Mouse (Mus musculus): ENCODE measurements around the gene Tmem179. TPM values are rescaled to one million over a fixed set of nuclear protein-coding genes. Genes with fewer than 3 reads are reported as not detected.

Tmem179 gene
- polyA plus RNA-seq, 1 experiment, result 1.1 TPM

- Histone ChIP-seq H3K27me3 (ENCODE audit: control insufficient read depth, insufficient read depth, insufficient read length) (peaks cover 17% of the 10 kb centered on the region), H3K79me3 (ENCODE audit: low read depth) (no peaks in the 10 kb centered on the region), H3K79me2 (ENCODE audit: control insufficient read depth, insufficient read depth) (no peaks in the 10 kb centered on the region), H3K4me3 (ENCODE audit: insufficient read depth, poor library complexity, severe bottlenecking) (no peak overlapping the region), H3K36me3 (ENCODE audit: control insufficient read depth, insufficient read depth) (no peaks in the 10 kb centered on the region), H3ac (ENCODE audit: control insufficient read depth, insufficient read length, low read depth) (no peak overlapping the region)
- TF ChIP-seq MYOD1 (IDR thresholded peaks at IDR 0.05; ENCODE audit: control insufficient read depth, insufficient read length, low read depth), result no peak
- TF ChIP-seq MAX (IDR thresholded peaks at IDR 0.05), result no peak
- TF ChIP-seq FOSL1 (IDR thresholded peaks at IDR 0.05; ENCODE audit: insufficient read depth, low read length, poor library complexity, severe bottlenecking), result no peak
- TF ChIP-seq USF1 (IDR thresholded peaks at IDR 0.05; ENCODE audit: low read depth), result no peak
- TF ChIP-seq CTCF (IDR thresholded peaks at IDR 0.05; ENCODE audit: control insufficient read depth, insufficient read depth, insufficient read length), result peak; percentile 71
Observed at GRCm38 (mm10) chr12:112542920-112543300, 26.4 kb upstream of the Tmem179 start.

DNA sequence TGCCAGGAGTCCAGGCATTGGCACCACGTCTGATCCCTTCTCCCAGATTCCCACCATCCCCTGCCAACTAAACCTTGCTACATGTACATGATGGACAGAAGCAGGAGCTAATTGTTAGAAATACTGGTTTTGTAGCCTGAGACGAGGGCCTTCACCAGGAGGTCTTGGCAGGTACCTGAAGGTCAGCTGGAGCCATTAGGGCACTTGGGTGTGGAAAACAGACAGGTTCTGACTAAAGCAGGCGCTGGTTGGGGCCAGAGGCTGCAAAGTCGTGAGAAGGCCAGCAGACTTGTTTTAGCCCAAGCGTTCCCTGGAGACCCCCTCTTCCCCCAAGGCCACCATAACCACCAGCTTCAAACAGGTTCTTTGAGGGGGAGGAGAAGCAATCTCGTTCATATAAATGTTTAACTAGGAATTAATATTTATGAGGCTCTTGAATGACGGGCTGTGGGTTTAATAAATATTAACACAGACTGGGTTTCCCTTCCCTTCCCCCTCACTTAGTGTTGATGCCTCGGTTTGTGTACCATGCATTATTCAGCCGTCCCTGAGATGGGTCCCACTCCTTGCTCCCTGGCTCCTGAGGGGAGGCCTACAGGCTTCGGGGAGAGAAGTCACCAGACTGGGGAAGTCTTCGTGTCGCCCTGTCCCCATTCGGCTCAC lies 25.8 kb upstream of the Tmem179 start:
- H3K36me3 ChIP-seq (ENCODE audit: control insufficient read depth, insufficient read depth), result no peaks in the 10 kb centered on the region
- H3K79me3 ChIP-seq (ENCODE audit: low read depth), result no peaks in the 10 kb centered on the region
- peaks cover 17% of the 10 kb centered on the region for H3K27me3 ChIP-seq (ENCODE audit: control insufficient read depth, insufficient read depth, insufficient read length)
- no peak overlapping the region for H3ac ChIP-seq (ENCODE audit: control insufficient read depth, insufficient read length, low read depth)
- TF ChIP-seq FOSL1 (IDR thresholded peaks at IDR 0.05; ENCODE audit: insufficient read depth, low read length, poor library complexity, severe bottlenecking) (no peak), USF1 (IDR thresholded peaks at IDR 0.05; ENCODE audit: low read depth) (no peak), MYOD1 (IDR thresholded peaks at IDR 0.05; ENCODE audit: control insufficient read depth, insufficient read length, low read depth) (no peak), CEBPB (IDR thresholded peaks at IDR 0.05; ENCODE audit: low read depth) (no peak)
- no peaks in the 10 kb centered on the region for H3K79me2 ChIP-seq (ENCODE audit: control insufficient read depth, insufficient read depth)
- no peak overlapping the region for H3K4me3 ChIP-seq (ENCODE audit: insufficient read depth, poor library complexity, severe bottlenecking)

DNA sequence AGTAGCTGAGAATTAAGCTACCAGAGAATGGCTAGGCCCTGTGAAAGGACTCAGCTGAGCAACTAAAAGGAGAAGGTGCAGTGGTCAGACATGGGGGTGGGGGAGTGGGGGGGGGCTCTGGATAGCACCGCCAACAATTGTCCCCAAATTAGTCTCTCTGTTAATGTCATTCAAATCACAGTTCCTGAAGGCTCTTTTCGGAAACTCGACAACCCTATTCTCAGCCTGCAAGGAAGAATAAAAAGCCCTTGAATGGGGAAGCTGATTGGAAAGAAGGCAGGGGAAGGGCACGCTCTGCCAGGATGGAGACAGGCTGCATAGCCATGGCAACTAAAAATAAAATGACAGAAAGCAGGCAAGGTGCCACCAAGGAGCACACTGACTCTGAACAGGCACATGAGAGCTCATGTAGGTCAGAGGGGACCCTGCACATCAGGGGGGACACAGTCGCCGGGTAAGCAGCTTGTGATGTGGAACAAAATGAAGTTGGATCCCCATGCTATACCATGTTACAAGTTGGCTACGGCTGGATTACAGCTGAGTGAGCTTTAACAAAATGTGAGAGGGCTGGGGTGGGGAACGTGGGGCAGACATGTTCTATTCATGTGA lies 25.0 kb upstream of the Tmem179 start:
- no peak for TF ChIP-seq MAX (IDR thresholded peaks at IDR 0.05)
- no peak for TF ChIP-seq CEBPB (IDR thresholded peaks at IDR 0.05; ENCODE audit: low read depth)
- no peak for TF ChIP-seq MYOD1 (IDR thresholded peaks at IDR 0.05; ENCODE audit: control insufficient read depth, insufficient read length, low read depth)
- no peak for TF ChIP-seq FOSL1 (IDR thresholded peaks at IDR 0.05; ENCODE audit: insufficient read depth, low read length, poor library complexity, severe bottlenecking)
- no peak for TF ChIP-seq USF1 (IDR thresholded peaks at IDR 0.05; ENCODE audit: low read depth)
- no peak for TF ChIP-seq MYOG (IDR thresholded peaks at IDR 0.05; ENCODE audit: control insufficient read depth, extremely low read depth, insufficient read length)
- no peak for TF ChIP-seq CTCF (IDR thresholded peaks at IDR 0.05; ENCODE audit: control insufficient read depth, insufficient read depth, insufficient read length)
- H3K79me3 ChIP-seq (ENCODE audit: low read depth), result no peaks in the 10 kb centered on the region
- H3K36me3 ChIP-seq (ENCODE audit: control insufficient read depth, insufficient read depth), result no peaks in the 10 kb centered on the region
- H3K4me3 ChIP-seq (ENCODE audit: insufficient read depth, poor library complexity, severe bottlenecking), result no peak overlapping the region
- H3ac ChIP-seq (ENCODE audit: control insufficient read depth, insufficient read length, low read depth), result no peak overlapping the region
- H3K27me3 ChIP-seq (ENCODE audit: control insufficient read depth, insufficient read depth, insufficient read length), result peaks cover 25% of the 10 kb centered on the region
- H3K79me2 ChIP-seq (ENCODE audit: control insufficient read depth, insufficient read depth), result no peaks in the 10 kb centered on the region

DNA sequence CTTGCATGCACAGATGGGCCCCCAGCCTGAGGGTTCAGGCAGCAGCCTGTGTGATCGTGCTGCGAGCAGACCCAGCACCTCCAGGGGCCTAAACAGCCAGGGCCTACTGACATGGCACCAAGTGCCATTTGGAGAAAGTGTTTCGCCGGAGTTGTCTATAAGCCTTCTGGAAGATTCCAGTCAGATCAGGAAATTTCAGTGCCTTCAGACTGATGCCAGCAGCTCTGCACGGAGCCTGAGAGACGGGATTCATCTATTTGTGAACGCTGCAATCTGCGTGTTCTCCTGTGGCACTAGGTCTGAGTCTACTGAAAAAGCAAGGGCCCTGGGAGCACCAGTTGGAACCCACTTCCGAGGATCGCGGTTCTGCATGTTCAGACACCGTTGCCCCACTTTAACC lies 23.8 kb upstream of the Tmem179 start:
- Histone ChIP-seq H3K27me3 (ENCODE audit: control insufficient read depth, insufficient read depth, insufficient read length) (peaks cover 35% of the 10 kb centered on the region), H3K36me3 (ENCODE audit: control insufficient read depth, insufficient read depth) (no peaks in the 10 kb centered on the region), H3ac (ENCODE audit: control insufficient read depth, insufficient read length, low read depth) (no peak overlapping the region), H3K79me2 (ENCODE audit: control insufficient read depth, insufficient read depth) (no peaks in the 10 kb centered on the region), H3K79me3 (ENCODE audit: low read depth) (no peaks in the 10 kb centered on the region), H3K4me3 (ENCODE audit: insufficient read depth, poor library complexity, severe bottlenecking) (no peak overlapping the region)
- TF ChIP-seq MYOG (IDR thresholded peaks at IDR 0.05; ENCODE audit: control insufficient read depth, extremely low read depth, insufficient read length) (no peak), MAX (IDR thresholded peaks at IDR 0.05) (no peak), FOSL1 (IDR thresholded peaks at IDR 0.05; ENCODE audit: insufficient read depth, low read length, poor library complexity, severe bottlenecking) (no peak), CEBPB (IDR thresholded peaks at IDR 0.05; ENCODE audit: low read depth) (no peak), CTCF (IDR thresholded peaks at IDR 0.05; ENCODE audit: control insufficient read depth, insufficient read depth, insufficient read length) (no peak), USF1 (IDR thresholded peaks at IDR 0.05; ENCODE audit: low read depth) (no peak), MYOD1 (IDR thresholded peaks at IDR 0.05; ENCODE audit: control insufficient read depth, insufficient read length, low read depth) (no peak)

DNA sequence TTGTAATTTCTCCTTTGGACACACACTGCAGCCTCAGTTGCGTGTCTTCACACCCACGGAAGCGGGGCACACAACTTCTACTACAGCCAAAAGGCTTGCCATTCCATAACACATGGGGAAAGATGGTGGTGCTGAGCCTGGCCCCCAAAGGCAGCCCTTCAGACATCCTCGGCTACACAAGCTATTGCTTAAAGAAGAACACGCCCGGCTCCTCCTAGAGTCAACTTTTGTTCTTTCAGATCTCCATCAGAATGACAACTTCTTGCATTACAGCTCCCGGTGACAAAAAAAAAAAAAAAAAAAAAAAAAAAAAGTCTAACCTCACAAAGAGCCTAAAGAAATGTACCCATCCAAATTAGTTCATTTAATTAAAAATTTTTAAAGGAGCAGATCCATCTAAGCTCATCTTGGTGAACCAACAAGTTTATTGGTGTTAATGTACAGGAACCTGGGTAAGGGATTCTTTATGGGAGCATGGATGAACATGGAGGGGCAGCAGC lies 23.0 kb upstream of the Tmem179 start:
- H3K36me3 ChIP-seq (ENCODE audit: control insufficient read depth, insufficient read depth), result no peaks in the 10 kb centered on the region
- no peaks in the 10 kb centered on the region for H3K79me2 ChIP-seq (ENCODE audit: control insufficient read depth, insufficient read depth)
- no peaks in the 10 kb centered on the region for H3K79me3 ChIP-seq (ENCODE audit: low read depth)
- no peak for TF ChIP-seq MYOG (IDR thresholded peaks at IDR 0.05; ENCODE audit: control insufficient read depth, extremely low read depth, insufficient read length)
- TF ChIP-seq USF1 (IDR thresholded peaks at IDR 0.05; ENCODE audit: low read depth), result no peak
- no peak for TF ChIP-seq FOSL1 (IDR thresholded peaks at IDR 0.05; ENCODE audit: insufficient read depth, low read length, poor library complexity, severe bottlenecking)
- TF ChIP-seq MAX (IDR thresholded peaks at IDR 0.05), result no peak
- no peak for TF ChIP-seq MYOD1 (IDR thresholded peaks at IDR 0.05; ENCODE audit: control insufficient read depth, insufficient read length, low read depth)
- no peak for TF ChIP-seq CTCF (IDR thresholded peaks at IDR 0.05; ENCODE audit: control insufficient read depth, insufficient read depth, insufficient read length)
- no peak for TF ChIP-seq CEBPB (IDR thresholded peaks at IDR 0.05; ENCODE audit: low read depth)
- peaks cover 36% of the 10 kb centered on the region for H3K27me3 ChIP-seq (ENCODE audit: control insufficient read depth, insufficient read depth, insufficient read length)
- no peak overlapping the region for H3K4me3 ChIP-seq (ENCODE audit: insufficient read depth, poor library complexity, severe bottlenecking)
- no peak overlapping the region for H3ac ChIP-seq (ENCODE audit: control insufficient read depth, insufficient read length, low read depth)
